13 mouse cellular contexts compared by ENCODE assay signal in the genomic region with DNA sequence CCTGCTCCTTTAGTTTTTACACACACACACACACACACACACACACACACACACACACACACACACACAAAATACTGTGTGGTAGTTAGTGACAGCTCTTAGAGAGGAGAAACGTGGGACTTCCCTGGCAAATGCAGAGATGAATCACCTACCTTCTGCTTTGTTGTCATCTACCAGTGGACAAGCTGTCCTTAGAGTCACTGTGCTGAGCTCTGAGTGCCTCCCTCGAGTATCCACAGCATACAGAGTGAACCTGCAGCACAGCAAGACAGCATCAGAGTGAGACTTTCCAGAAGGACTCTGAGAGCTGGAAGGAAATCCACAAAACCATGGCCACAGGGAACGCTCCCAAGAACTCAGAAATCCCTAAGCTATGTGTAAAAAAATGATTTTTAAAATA.
"Had no signal": no experiment of that assay in that cellular context is flagged by ENCODE, and none has a peak within 500 bp of the region (broad histone marks: within the 10 kb centered on the region; RNA-seq: fewer than 3 reads in every experiment).

No protein-coding gene starts in this region.

- ATAC-seq: intestine, embryonic 15.5 days had no signal

- H3K27me3 ChIP-seq: intestine, embryonic 15.5 days; liver, embryonic 13.5 days had no signal

- H3K4me1 ChIP-seq: intestine, embryonic 15.5 days; liver, embryonic 13.5 days had no signal

- H3K36me3 ChIP-seq: intestine, embryonic 15.5 days; liver, embryonic 13.5 days had no signal

- H3K4me3 ChIP-seq: intestine, embryonic 15.5 days; layer of hippocampus, adult 2 months; liver, embryonic 13.5 days had no signal

- H3K27ac ChIP-seq: intestine, embryonic 15.5 days; layer of hippocampus, adult 2 months; liver, embryonic 13.5 days; stomach, postnatal 0 days had no signal

- DNase-seq: kidney, adult 11 months; kidney, adult 9 months; kidney, postnatal 14 days; kidney, postnatal 4 days; liver, embryonic 13.5 days; lung, adult 2 months; lung, postnatal 14 days; lung, postnatal 4 days; midbrain, embryonic 14.5 days; thymus, postnatal 25 days had no signal
